Mouse (Mus musculus) monocyte, adult 5-6 weeks (primary cell): ENCODE data around the gene Vmn1r209. TPM values are rescaled to one million over a fixed set of nuclear protein-coding genes. Genes with fewer than 3 reads are reported as not detected.
"Not testable (repeated sequence)": the region's sequence is repeated elsewhere in the genome, so short reads cannot be mapped to it uniquely, and the experiment has no call there.

Experiments used
- ATAC-seq: fragments of 153-309, 156-312 bp; replicated peaks from 2 replicates; pipeline ENCODE4 v1.8.0; 2017; ENCODE audit warnings: mild to moderate bottlenecking; ENCODE audit not compliant: low TSS enrichment, insufficient number of reproducible peaks, severe bottlenecking, poor library complexity, low FRiP score
- total RNA-seq: library from RNA; stranded (forward); fragments of 200-1000, 200-491, 200-594 nt; gene quantifications from 3 replicates; pipeline ENCODE4 v1.2.3, GENCODE M21; 2017

The Vmn1r209 gene
- total RNA-seq: not detected in 3 replicates

DNA sequence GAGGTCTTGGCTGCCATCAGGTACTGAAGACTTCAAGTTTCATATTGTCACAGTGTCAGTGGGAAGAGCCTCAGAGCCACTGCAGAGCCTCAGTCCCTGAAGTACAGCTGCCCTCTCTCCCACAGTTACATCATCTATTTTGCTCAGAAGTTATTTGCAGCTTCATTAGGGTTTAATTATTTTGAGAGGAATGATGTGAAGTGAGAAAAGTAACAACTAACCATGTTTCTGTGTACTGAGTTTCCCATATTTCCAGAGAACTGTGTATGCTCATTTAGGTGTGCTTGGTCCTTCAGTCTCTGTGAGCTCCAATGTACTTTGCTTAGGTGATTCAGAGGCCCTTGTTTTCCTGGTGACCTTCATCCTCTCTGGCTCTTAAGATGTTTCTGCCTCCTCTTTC, at the start of gene Vmn1r209:
Gene Vmn1r209 (minus strand): TSS at position 101 of the 400 bp plus-strand sequence.
- not testable (repeated sequence) for ATAC-seq

DNA sequence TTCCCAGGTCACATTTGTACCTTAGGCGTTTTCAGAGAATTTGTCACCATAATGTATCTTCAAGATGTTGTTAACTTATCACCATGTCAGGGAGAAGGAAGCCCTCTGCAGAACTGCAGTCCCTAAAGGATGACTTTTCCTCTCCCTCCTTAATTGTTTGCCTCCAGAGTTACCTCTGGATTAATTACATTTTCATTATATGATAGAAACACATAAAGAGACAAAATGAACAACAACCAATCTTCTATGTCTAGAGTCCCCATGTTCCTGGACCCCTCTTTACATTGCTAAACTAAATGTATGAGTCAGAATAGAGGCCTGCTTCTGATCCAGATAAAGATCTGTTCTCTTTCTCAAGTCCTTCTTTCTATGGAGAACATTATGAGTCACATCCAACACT, 48.0 kb upstream of the Vmn1r209 start, which contains the start of gene Vmn1r211:
Gene Vmn1r211 (minus strand): TSS at position 101 of the 400 bp plus-strand sequence.
- ATAC-seq: no peak

DNA sequence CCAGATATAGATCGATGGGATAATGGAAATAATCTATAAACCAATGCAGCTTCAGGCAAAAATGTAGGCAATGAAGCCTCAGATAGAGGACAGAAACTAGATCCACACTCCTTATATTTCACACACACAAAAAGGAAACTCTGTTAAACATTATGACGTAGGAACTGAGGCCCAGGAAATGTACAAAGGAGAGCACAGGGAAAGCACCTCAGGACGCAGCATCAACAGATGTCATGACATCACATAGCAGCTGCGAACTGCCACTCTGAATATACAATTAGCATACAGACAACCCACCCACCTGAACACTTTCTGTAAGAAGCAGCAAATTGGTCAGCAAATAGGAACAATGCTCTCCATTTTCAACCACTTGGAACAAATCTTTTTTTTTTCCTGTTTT, 45.3 kb upstream of the Vmn1r209 start:
- ATAC-seq: no peak

DNA sequence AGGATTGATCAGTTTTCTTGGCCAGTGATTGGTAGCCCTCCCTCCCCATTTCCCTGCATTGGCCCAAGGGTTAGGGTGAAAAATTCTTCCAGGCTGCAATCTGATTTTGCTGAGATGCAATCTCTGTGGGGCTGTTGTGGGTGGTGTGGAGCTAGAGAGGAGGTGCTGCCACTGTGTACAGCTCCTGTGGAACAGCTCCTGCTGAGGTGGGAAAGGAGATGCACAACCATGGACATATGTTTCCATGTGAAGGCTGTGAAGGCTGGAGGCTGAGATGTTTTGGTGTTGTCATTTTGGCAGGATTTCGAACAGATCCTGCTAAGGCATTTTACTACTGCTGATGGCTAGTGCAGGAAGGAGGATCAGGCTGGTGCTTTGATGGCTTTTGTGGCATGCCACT, 37.3 kb upstream of the Vmn1r209 start:
- no peak for ATAC-seq

DNA sequence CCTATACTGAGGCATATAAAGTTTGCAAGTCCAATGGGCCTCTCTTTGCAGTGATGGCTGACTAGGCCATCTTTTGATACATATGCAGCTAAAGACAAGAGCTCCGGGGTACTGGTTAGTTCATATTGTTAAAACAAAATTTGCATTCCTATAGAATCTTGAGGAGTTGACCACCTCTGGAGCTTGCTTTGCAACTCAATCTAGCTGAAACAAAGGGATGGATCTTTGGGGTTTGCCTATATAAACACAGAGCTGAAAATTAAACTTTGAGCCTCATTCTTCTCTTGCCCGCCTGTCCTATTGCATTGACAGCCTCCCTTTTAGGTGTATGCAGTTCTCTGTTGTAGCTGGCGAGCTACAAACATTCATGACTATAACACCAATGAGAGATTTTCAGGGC, 34.8 kb upstream of the Vmn1r209 start:
- not testable (repeated sequence) for ATAC-seq

DNA sequence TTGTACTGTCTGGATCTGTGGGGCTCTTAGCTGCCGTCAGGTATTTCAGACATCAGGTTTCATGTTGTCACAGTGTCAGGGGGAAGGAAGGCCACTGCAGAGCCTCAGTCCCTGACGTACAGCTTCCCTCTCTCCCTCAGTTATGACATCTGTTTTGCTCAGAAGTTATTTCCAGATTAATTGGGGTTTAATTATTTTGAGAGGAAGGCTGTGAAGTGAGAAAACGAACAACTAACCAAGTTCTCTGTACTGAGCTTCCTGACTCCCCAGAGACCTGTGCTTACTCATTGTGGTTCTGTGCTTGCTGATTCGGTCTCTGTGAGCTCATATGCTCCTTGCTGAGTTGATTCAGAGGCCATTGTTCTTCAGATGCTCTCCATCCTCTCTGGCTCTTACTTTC, 21.8 kb upstream of the Vmn1r209 start, which contains the start of gene Vmn1r210:
Gene Vmn1r210 (minus strand): TSS at position 101 of the 400 bp plus-strand sequence.
- no peak for ATAC-seq

DNA sequence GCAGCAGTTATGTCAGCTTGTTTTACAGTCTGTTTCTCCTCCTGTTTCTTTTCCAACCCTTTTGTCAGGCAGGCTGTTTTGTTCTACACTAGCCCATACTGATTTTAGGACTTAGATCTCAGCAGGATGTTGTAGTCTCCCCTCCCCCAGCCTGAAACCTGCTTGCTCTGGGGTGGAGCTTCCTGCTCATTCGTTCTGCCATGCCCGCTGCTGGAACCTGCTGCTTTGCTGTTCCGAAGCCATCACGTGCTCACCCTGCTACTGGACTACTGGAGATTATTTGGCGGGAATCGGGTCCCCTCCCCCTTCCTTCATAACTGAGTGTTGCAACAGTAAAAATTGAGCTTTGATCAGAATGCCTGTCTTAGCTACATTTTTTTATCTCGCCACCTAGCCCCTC, 19.9 kb upstream of the Vmn1r209 start:
- not testable (repeated sequence) for ATAC-seq

DNA sequence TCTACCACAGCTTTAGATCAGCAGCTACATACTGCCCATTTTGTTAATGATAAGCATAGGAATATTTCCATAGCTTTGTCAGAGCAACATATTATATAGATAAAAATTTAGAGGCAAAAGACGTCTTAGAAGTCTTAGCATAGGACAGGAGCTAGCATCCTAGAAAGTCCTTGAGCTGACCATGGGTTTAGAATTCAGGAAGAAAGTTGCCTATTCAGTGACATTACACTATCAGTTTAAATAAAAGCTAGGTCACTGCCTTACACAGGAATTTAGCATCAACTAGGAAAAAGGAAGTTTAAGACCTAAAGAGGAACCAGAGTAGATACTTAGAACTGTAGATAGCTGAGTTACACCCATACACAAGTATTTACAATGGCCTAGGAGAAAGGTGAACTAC, 12.1 kb upstream of the Vmn1r209 start:
- not testable (repeated sequence) for ATAC-seq

DNA sequence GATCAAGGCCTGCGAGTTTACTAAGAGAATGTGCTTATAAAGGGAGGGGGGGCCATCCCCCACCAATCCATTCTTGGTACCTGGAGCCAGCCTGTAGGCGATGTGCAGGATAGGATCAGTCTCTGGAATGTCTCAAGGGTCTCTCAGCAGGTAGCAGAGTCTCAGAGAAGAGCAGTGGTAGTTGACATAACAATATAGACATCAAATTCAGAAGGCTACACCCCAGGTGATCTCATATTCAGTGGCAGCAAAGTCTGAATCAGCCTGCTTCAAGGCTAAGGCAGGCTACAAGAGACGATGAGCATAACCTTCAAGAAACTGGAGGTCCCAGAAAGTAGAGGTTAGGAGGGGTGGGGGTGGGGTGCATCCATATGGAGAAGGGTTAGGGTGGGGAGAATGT, 21.4 kb downstream of the Vmn1r209 start:
- not testable (repeated sequence) for ATAC-seq

DNA sequence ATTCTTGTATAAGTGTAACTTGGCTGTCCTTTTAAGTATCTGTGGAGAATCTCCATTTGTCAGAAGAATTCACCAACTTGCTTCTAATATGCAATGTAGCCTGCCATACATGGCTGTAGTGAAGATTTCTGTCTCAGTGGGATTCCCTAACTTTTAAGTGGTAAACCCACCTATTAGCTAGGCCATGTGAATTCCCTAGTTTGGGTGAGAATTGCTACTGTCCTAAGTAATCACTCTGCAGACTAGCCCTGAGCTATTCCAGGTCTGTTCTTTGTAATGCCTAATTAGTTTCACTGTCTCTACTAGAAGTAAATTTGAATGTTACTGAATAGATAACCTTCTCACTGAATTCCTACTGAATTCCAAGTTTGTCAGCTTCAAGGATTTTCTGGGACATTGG, 25.3 kb downstream of the Vmn1r209 start:
- ATAC-seq: not testable (repeated sequence)

DNA sequence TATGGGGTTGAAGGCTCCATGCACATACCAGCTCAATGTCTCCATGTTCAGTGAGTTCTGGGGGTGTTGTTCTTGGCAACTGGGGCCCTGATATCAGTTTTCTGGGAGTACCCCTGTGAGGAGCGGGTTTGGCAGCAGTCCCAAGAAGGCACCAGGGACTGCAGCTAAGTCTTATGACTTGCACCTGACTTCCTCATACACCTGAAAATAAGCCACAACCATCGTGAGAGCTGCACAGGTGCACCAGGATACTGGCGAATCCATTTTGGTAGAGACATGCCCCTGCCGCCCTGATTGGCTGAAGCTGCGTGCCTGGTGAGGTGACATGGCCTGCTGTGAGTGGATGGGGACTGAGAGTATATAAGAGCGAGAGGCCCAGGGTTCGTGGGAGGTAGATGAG, 32.2 kb downstream of the Vmn1r209 start, which contains the start of gene Vmn1r208:
Gene Vmn1r208 (minus strand): TSS at position 101 of the 400 bp plus-strand sequence.
- not testable (repeated sequence) for ATAC-seq

DNA sequence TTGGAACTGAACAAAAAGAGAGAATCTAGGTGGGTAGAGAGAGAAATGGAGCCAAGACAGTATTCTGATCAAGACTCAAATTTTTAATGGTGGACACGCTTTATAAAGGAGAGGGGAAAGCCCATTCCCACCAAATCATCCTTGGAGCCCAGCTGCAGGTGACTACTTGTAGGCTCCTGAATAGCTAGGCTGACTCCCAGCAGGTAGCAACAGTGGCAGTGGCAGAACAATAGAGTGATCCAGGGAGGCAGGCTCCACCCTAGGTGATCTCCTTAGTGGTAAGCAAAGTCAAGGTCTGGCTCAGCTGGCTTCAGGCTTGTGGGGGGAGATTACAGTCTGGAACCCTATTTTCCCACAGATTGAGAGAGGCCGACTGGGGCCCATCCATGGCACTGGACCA, 37.9 kb downstream of the Vmn1r209 start:
- not testable (repeated sequence) for ATAC-seq

Other genes starting within 250 kb of the Vmn1r209 start
- gene Vmn1r205, start 216.7 kb downstream of the Vmn1r209 start, total RNA-seq: not detected in 3 replicates
- 0.21 TPM in 1 of 3 replicates, not detected in the others for gene Vmn1r206, start 185.4 kb downstream of the Vmn1r209 start, total RNA-seq
- gene Vmn1r207-ps, start 80.1 kb downstream of the Vmn1r209 start, total RNA-seq: not detected in 3 replicates
- 1.1 TPM in 1 of 3 replicates, not detected in the others for gene Vmn1r208, start 32.3 kb downstream of the Vmn1r209 start, total RNA-seq
- not detected in 3 replicates for gene Vmn1r210, start 21.7 kb upstream of the Vmn1r209 start, total RNA-seq
- not detected in 3 replicates for gene Vmn1r211, start 47.9 kb upstream of the Vmn1r209 start, total RNA-seq
- gene Vmn1r212, start 74.5 kb upstream of the Vmn1r209 start, total RNA-seq: not detected in 3 replicates
- not detected in 3 replicates for gene Vmn1r213, start 198.0 kb upstream of the Vmn1r209 start, total RNA-seq
- gene Vmn1r214, start 220.7 kb upstream of the Vmn1r209 start, total RNA-seq: not detected in 3 replicates